Mouse (Mus musculus) testis, adult 2 months (tissue): ENCODE results near the gene Slc4a4.

Experiments used
- CTCF ChIP-seq: fragments of 200-500 bp; IDR thresholded peaks from 2 replicates; pipeline ENCODE4 v1.5.1; 2012; ENCODE audit warnings: low read depth, mild to moderate bottlenecking, inconsistent platforms, low read length, moderate library complexity; ENCODE audit not compliant: control insufficient read depth, insufficient read depth, insufficient replicate concordance
- POLR2A ChIP-seq: fragments of 200-500 bp; IDR thresholded peaks from 2 replicates; pipeline ENCODE4 v1.6.1; 2012; ENCODE audit warnings: low read depth, mild to moderate bottlenecking, inconsistent platforms, low read length, moderate library complexity; ENCODE audit not compliant: control insufficient read depth

DNA sequence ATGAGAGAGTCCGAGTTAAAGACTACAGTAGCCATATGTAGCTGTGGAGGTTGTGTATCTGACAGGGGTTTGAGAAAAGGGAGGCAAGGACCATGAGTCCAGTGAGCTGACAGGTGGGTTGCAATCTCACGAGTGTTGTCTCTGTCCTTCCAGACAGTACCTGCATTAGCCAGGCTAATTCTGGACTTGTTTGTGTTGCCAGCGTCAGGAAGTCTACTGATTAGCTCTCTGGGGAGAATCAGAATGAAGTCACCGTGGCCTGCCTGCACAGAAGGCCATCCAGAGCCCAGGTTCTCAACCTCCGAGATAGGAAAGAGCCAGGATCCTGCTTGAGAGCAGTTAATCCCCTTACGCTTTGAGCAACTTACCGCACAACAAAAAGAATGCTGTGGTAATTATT is 18.2 kb downstream of the Slc4a4 start:
- TF ChIP-seq CTCF (no peak), POLR2A (no peak)
